Mouse (Mus musculus) limb, embryonic 11.5 days (tissue): ENCODE results near the gene Cdiptos. TPM values are rescaled to one million over a fixed set of nuclear protein-coding genes. Genes with fewer than 3 reads are reported as not detected.

ENCODE experiments used
- polyA plus RNA-seq: library from polyadenylated mRNA; unstranded; fragments of >200 nt; fragmentation: Nextera tagmentation; extraction: Ambion mirVana; gene quantifications from 2 replicates; pipeline ENCODE4 v1.2.1, GENCODE M21; 2014

Cdiptos gene
- polyA plus RNA-seq, 1 experiment from 2014 or later, result 1.5 TPM

Other genes starting within 250 kb of the Cdiptos start
- gene Mapk3, start 216.5 kb downstream of the Cdiptos start, polyA plus RNA-seq, result 35.4 and 37.4 TPM in 2 replicates
- 1.7 and 2.4 TPM in 2 replicates for gene Gdpd3, start 209.8 kb downstream of the Cdiptos start, polyA plus RNA-seq
- gene Ypel3, start 199.1 kb downstream of the Cdiptos start, polyA plus RNA-seq, result 97.8 and 112 TPM in 2 replicates
- gene Tbx6, start 194.6 kb downstream of the Cdiptos start, polyA plus RNA-seq, result 0.45 and 0.67 TPM in 2 replicates
- 400 and 426 TPM in 2 replicates for gene Ppp4c, start 183.6 kb downstream of the Cdiptos start, polyA plus RNA-seq
- not detected in 2 replicates for gene Fam57b, start 178.4 kb downstream of the Cdiptos start, polyA plus RNA-seq
- not detected in 2 replicates for gene 4930451I11Rik, start 144.5 kb downstream of the Cdiptos start, polyA plus RNA-seq
- 0.85 and 1.5 TPM in 2 replicates for gene Doc2a, start 128.7 kb downstream of the Cdiptos start, polyA plus RNA-seq
- gene Hirip3, start 114.1 kb downstream of the Cdiptos start, polyA plus RNA-seq, result 25.9 and 29.4 TPM in 2 replicates
- 117 and 118 TPM in 2 replicates for gene Ino80e, start 113.7 kb downstream of the Cdiptos start, polyA plus RNA-seq
- gene Taok2, start 91.4 kb downstream of the Cdiptos start, polyA plus RNA-seq, result 30.4 and 31.6 TPM in 2 replicates
- gene Tmem219, start 53.2 kb downstream of the Cdiptos start, polyA plus RNA-seq, result 14.1 and 16.5 TPM in 2 replicates
- gene Kctd13, start 47.2 kb downstream of the Cdiptos start, polyA plus RNA-seq, result 16.7 and 17.5 TPM in 2 replicates
- gene Asphd1, start 26.5 kb downstream of the Cdiptos start, polyA plus RNA-seq, result 0.32 TPM in 1 of 2 replicates, not detected in the other
- 0.16 and 0.26 TPM in 2 replicates for gene Sez6l2, start 25.5 kb downstream of the Cdiptos start, polyA plus RNA-seq
- 63.7 and 68.7 TPM in 2 replicates for gene Cdipt, start 184 bp downstream of the Cdiptos start, polyA plus RNA-seq
- gene Mvp, start 38.5 kb upstream of the Cdiptos start, polyA plus RNA-seq, result 2.3 and 3.0 TPM in 2 replicates
- gene Pagr1b, start 40.4 kb upstream of the Cdiptos start, polyA plus RNA-seq, result not detected in 2 replicates
- gene Pagr1a, start 41.3 kb upstream of the Cdiptos start, polyA plus RNA-seq, result 59.5 and 88.7 TPM in 2 replicates
- 26.2 and 66.8 TPM in 2 replicates for gene Gm42742, start 45.0 kb upstream of the Cdiptos start, polyA plus RNA-seq
- gene Prrt2, start 45.1 kb upstream of the Cdiptos start, polyA plus RNA-seq, result 7.7 and 9.2 TPM in 2 replicates
- 84.8 TPM in 2 replicates for gene Maz, start 50.9 kb upstream of the Cdiptos start, polyA plus RNA-seq
- gene Kif22, start 66.4 kb upstream of the Cdiptos start, polyA plus RNA-seq, result 196 and 199 TPM in 2 replicates
- not detected in 2 replicates for gene Zg16, start 111.2 kb upstream of the Cdiptos start, polyA plus RNA-seq
- gene AI467606, start 115.3 kb upstream of the Cdiptos start, polyA plus RNA-seq, result 1.7 TPM in 2 replicates
- 1.3 and 1.6 TPM in 2 replicates for gene Qprt, start 146.1 kb upstream of the Cdiptos start, polyA plus RNA-seq
- 0.05 and 0.20 TPM in 2 replicates for gene Spn, start 161.7 kb upstream of the Cdiptos start, polyA plus RNA-seq
- 77.0 and 83.7 TPM in 2 replicates for gene Cd2bp2, start 220.0 kb upstream of the Cdiptos start, polyA plus RNA-seq
- gene Tbc1d10b, start 232.4 kb upstream of the Cdiptos start, polyA plus RNA-seq, result 24.8 and 30.6 TPM in 2 replicates
- 33.6 and 33.7 TPM in 2 replicates for gene Mylpf, start 232.8 kb upstream of the Cdiptos start, polyA plus RNA-seq